Mouse (Mus musculus): ENCODE data around the gene Mageb18. TPM values are rescaled to one million over a fixed set of nuclear protein-coding genes. Genes with fewer than 3 reads are reported as not detected.

The Mageb18 gene
- polyA plus RNA-seq, 1 experiment from 2014 or later, result not detected

GRCm38 (mm10) chrX:92333459-92333858, 265.9 kb downstream of the Mageb18 start:
- Histone ChIP-seq H3K9me3 (replicated peaks) (no peaks in the 10 kb centered on the region), H3K36me3 (no peaks in the 10 kb centered on the region)
- no peak for ATAC-seq (ENCODE audit: low FRiP score)

GRCm38 (mm10) chrX:92323599-92323998, 275.8 kb downstream of the Mageb18 start:
- no peaks in the 10 kb centered on the region for H3K36me3 ChIP-seq
- no peak overlapping the region for H3K4me2 ChIP-seq
- H3K9me3 ChIP-seq (replicated peaks), result no peaks in the 10 kb centered on the region
- H3K4me1 ChIP-seq, result no peaks in the 10 kb centered on the region
- no peak overlapping the region for H3K27ac ChIP-seq (replicated peaks)
- no peak overlapping the region for H3K9ac ChIP-seq (replicated peaks)
- H3K4me3 ChIP-seq (replicated peaks), result no peak overlapping the region
- H3K27me3 ChIP-seq (replicated peaks), result no peaks in the 10 kb centered on the region
- ATAC-seq (ENCODE audit: low FRiP score), result no peak
- WGBS, result 33% methylated on average over 1 of the region's 1 CpGs

More at GRCm38 (mm10) chrX:92333459-92333858, 265.9 kb downstream of the Mageb18 start:
- no peak overlapping the region for H3K27ac ChIP-seq (replicated peaks)
- H3K27me3 ChIP-seq (replicated peaks), result no peaks in the 10 kb centered on the region
- H3K9ac ChIP-seq (replicated peaks), result no peak overlapping the region
- 66% methylated on average over 1 of the region's 1 CpGs for WGBS
- no peak overlapping the region for H3K4me3 ChIP-seq (replicated peaks)
- H3K4me1 ChIP-seq, result no peaks in the 10 kb centered on the region
- H3K4me2 ChIP-seq, result no peak overlapping the region

- peak; percentile 57; the same call in 1 of the 2 replicates for ATAC-seq (ENCODE audit: low FRiP score)
- H3K27ac ChIP-seq (replicated peaks), result no peak overlapping the region
These were observed 318.8 kb downstream of the Mageb18 start for GRCm38 (mm10) chrX:92280619-92281018.

More at GRCm38 (mm10) chrX:92280619-92281018, 318.8 kb downstream of the Mageb18 start:
- Histone ChIP-seq H3K27me3 (replicated peaks) (no peaks in the 10 kb centered on the region), H3K4me2 (no peak overlapping the region), H3K4me1 (no peaks in the 10 kb centered on the region), H3K9ac (replicated peaks) (no peak overlapping the region), H3K9me3 (replicated peaks) (no peaks in the 10 kb centered on the region), H3K36me3 (no peaks in the 10 kb centered on the region), H3K4me3 (replicated peaks) (no peak overlapping the region)

Other genes starting within 250 kb of the Mageb18 start
- gene Gm5941, start 109.6 kb downstream of the Mageb18 start, polyA plus RNA-seq (2015; fragmentation: Nextera tagmentation; extraction: Ambion mirVana), result not detected in 2 replicates

Data from neural tube, embryonic 15.5 days (tissue).